Mouse (Mus musculus): ENCODE results near the gene D930048N14Rik. TPM values are rescaled to one million over a fixed set of nuclear protein-coding genes. Genes with fewer than 3 reads are reported as not detected.
A peak's percentile ranks its signal among the peaks of the same experiment; 100 is the strongest.

The D930048N14Rik gene
- polyA plus RNA-seq, 1 experiment from 2014 or later: 5.9 TPM

DNA sequence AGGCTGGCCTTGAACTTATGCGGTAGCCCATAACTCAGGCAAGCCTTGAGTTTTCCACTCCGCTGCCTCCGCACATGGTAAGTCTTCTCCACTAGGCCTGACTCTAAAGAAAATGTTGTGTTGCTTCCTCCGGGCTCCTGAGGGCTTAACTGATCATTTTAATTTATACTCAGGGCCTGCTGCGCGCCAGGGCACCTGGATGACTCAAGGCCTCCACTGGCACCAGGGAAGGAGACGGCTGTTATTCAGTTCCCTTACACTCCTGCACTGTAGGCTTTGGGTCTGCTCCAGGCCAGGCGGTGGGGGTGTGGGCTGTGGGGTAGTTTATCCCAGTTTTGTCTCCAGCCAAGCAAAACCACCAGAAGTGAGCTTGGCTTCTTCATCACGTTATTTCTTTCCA, 22.5 kb downstream of the D930048N14Rik start:
- Histone ChIP-seq H3K9ac (ENCODE audit: low read length) (no peak overlapping the region), H3K4me3 (replicated peaks; ENCODE audit: low read length) (no peak overlapping the region), H3K27ac (ENCODE audit: low read length) (no peak overlapping the region), H3K27me3 (ENCODE audit: control insufficient read depth, insufficient read depth, low read length) (no peaks in the 10 kb centered on the region), H3K4me1 (ENCODE audit: control insufficient read depth, insufficient read depth, low read length) (no peaks in the 10 kb centered on the region), H3K4me2 (ENCODE audit: low read depth, low read length) (no peak overlapping the region), H3K9me3 (replicated peaks; ENCODE audit: control insufficient read depth, low read length) (no peaks in the 10 kb centered on the region), H3K36me3 (ENCODE audit: control insufficient read depth, insufficient read depth, low read length) (no peaks in the 10 kb centered on the region)
- 79% methylated on average over 9 of the region's 9 CpGs for WGBS
- no peak for ATAC-seq (ENCODE audit: insufficient read depth, low FRiP score)

DNA sequence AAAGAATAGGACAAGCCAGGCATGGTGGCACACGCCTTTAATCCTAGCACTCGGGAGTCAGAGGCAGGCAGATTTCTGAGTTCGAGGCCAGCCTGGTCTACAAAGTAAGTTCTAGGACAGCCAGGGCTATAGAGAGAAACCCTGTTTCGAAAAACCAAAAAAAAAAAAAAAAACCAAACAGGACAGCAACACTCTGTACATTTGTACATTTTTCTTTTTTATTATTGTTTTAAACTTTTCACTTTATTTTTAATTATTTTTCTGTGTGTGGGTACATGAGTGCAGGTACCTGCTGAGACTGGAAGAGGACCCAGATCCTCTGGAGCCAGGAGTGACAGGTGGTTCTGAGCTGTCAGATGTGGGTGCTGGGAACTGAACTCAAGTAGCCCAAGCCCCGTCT, 24.6 kb downstream of the D930048N14Rik start:
- Histone ChIP-seq H3K27me3 (ENCODE audit: control insufficient read depth, insufficient read depth, low read length) (no peaks in the 10 kb centered on the region), H3K36me3 (ENCODE audit: control insufficient read depth, insufficient read depth, low read length) (no peaks in the 10 kb centered on the region), H3K27ac (ENCODE audit: low read length) (no peak overlapping the region), H3K4me1 (ENCODE audit: control insufficient read depth, insufficient read depth, low read length) (no peaks in the 10 kb centered on the region), H3K4me3 (replicated peaks; ENCODE audit: low read length) (no peak overlapping the region), H3K4me2 (ENCODE audit: low read depth, low read length) (no peak overlapping the region), H3K9me3 (replicated peaks; ENCODE audit: control insufficient read depth, low read length) (no peaks in the 10 kb centered on the region), H3K9ac (ENCODE audit: low read length) (no peak overlapping the region)
- WGBS: 82% methylated on average over 5 of the region's 5 CpGs
- ATAC-seq (ENCODE audit: insufficient read depth, low FRiP score): no peak

GRCm38 (mm10) chr11:51677737-51678418, 27.1 kb downstream of the D930048N14Rik start:
- no peaks in the 10 kb centered on the region for H3K9me3 ChIP-seq (replicated peaks; ENCODE audit: control insufficient read depth, low read length)
- no peak overlapping the region for H3K9ac ChIP-seq (ENCODE audit: low read length)
- no peak overlapping the region for H3K4me2 ChIP-seq (ENCODE audit: low read depth, low read length)
- H3K36me3 ChIP-seq (ENCODE audit: control insufficient read depth, insufficient read depth, low read length): no peaks in the 10 kb centered on the region
- H3K4me3 ChIP-seq (replicated peaks; ENCODE audit: low read length): no peak overlapping the region
- H3K27ac ChIP-seq (ENCODE audit: low read length): no peak overlapping the region
- ATAC-seq (ENCODE audit: insufficient read depth, low FRiP score): no peak
- 53% methylated on average over 6 of the region's 6 CpGs for WGBS
- H3K4me1 ChIP-seq (ENCODE audit: control insufficient read depth, insufficient read depth, low read length): 0 out of 2 replicates have a peak, but pooled peaks cover 3% of the 10 kb centered on the region
- no peaks in the 10 kb centered on the region for H3K27me3 ChIP-seq (ENCODE audit: control insufficient read depth, insufficient read depth, low read length)

DNA sequence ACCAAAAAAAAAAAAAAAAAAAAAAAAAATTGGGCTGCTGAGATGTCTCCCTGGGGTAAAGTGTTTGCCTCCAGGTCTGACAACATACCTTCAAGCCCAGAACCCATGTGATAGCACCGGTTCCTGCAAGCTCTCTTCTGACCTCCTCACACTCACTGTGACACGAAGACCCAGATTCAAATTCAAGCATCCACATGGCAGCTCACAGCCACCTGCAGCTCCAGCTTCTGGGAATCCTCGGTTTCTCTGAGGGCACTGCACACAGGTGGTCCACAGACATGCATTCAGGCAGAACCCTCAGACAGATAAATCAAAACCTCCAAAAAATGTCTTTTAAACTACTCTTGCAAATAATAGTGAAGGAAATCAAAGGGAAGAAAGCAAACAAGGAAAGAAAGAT, 28.7 kb downstream of the D930048N14Rik start:
- no peak for ATAC-seq (ENCODE audit: insufficient read depth, low FRiP score)
- no peak overlapping the region for H3K27ac ChIP-seq (ENCODE audit: low read length)
- no peak overlapping the region for H3K4me3 ChIP-seq (replicated peaks; ENCODE audit: low read length)
- WGBS: 53% methylated on average over 3 of the region's 3 CpGs
- no peaks in the 10 kb centered on the region for H3K36me3 ChIP-seq (ENCODE audit: control insufficient read depth, insufficient read depth, low read length)
- H3K4me2 ChIP-seq (ENCODE audit: low read depth, low read length): no peak overlapping the region
- H3K9me3 ChIP-seq (replicated peaks; ENCODE audit: control insufficient read depth, low read length): no peaks in the 10 kb centered on the region
- H3K9ac ChIP-seq (ENCODE audit: low read length): no peak overlapping the region
- H3K4me1 ChIP-seq (ENCODE audit: control insufficient read depth, insufficient read depth, low read length): 0 out of 2 replicates have a peak, but pooled peaks cover 3% of the 10 kb centered on the region
- no peaks in the 10 kb centered on the region for H3K27me3 ChIP-seq (ENCODE audit: control insufficient read depth, insufficient read depth, low read length)

- Histone ChIP-seq H3K4me3 (replicated peaks; ENCODE audit: low read length) (no peak overlapping the region), H3K27ac (ENCODE audit: low read length) (no peak overlapping the region), H3K9me3 (replicated peaks; ENCODE audit: control insufficient read depth, low read length) (no peaks in the 10 kb centered on the region), H3K27me3 (ENCODE audit: control insufficient read depth, insufficient read depth, low read length) (no peaks in the 10 kb centered on the region), H3K4me2 (ENCODE audit: low read depth, low read length) (peak overlapping the region; percentile 4; the same call in 1 of the 2 replicates), H3K36me3 (ENCODE audit: control insufficient read depth, insufficient read depth, low read length) (no peaks in the 10 kb centered on the region), H3K9ac (ENCODE audit: low read length) (0 out of 2 replicates have a peak overlapping the region, but pooled peaks have one; percentile 50), H3K4me1 (ENCODE audit: control insufficient read depth, insufficient read depth, low read length) (0 out of 2 replicates have a peak, but pooled peaks cover 3% of the 10 kb centered on the region)
- 36% methylated on average over 13 of the region's 13 CpGs for WGBS
- peak; percentile 50; the same call in 1 of the 2 replicates for ATAC-seq (ENCODE audit: insufficient read depth, low FRiP score)
Measured at GRCm38 (mm10) chr11:51681324-51681975, 30.7 kb downstream of the D930048N14Rik start.

DNA sequence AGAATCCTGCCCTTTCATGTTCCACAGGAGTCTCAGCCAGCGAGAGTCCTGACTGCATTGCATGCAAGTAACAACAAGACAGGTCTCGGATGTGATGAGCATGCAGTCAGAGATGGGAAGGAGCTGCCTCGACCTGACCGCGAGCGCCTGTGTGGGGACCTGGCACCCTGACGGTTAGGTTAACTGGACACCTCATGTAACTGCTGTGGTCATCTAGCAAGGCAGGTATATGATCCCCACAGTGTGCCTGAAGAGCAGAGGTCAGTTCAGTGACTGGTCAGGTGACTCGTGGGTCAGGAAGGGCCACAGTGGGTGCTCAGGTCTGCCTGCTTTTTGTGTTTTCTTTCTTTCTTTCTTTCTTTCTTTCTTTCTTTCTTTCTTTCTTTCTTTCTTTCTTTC, 31.2 kb downstream of the D930048N14Rik start:
- Histone ChIP-seq H3K27ac (ENCODE audit: low read length) (no peak overlapping the region), H3K9me3 (replicated peaks; ENCODE audit: control insufficient read depth, low read length) (no peaks in the 10 kb centered on the region), H3K27me3 (ENCODE audit: control insufficient read depth, insufficient read depth, low read length) (no peaks in the 10 kb centered on the region), H3K4me2 (ENCODE audit: low read depth, low read length) (no peak overlapping the region), H3K36me3 (ENCODE audit: control insufficient read depth, insufficient read depth, low read length) (no peaks in the 10 kb centered on the region), H3K4me3 (replicated peaks; ENCODE audit: low read length) (no peak overlapping the region), H3K4me1 (ENCODE audit: control insufficient read depth, insufficient read depth, low read length) (0 out of 2 replicates have a peak, but pooled peaks cover 3% of the 10 kb centered on the region), H3K9ac (ENCODE audit: low read length) (no peak overlapping the region)
- ATAC-seq (ENCODE audit: insufficient read depth, low FRiP score): no peak
- WGBS: 40% methylated on average over 8 of the region's 8 CpGs

- Histone ChIP-seq H3K36me3 (ENCODE audit: control insufficient read depth, insufficient read depth, low read length) (0 out of 2 replicates have a peak, but pooled peaks cover 5% of the 10 kb centered on the region), H3K9me3 (replicated peaks; ENCODE audit: control insufficient read depth, low read length) (no peaks in the 10 kb centered on the region), H3K4me2 (ENCODE audit: low read depth, low read length) (peak within 1 kb of the TSS; percentile 91), H3K4me1 (ENCODE audit: control insufficient read depth, insufficient read depth, low read length) (peaks cover 9% of the 10 kb centered on the region; the same call in 1 of the 2 replicates), H3K4me3 (replicated peaks; ENCODE audit: low read length) (peak within 1 kb of the TSS; percentile 74), H3K27ac (ENCODE audit: low read length) (peak within 1 kb of the TSS; percentile 100), H3K27me3 (ENCODE audit: control insufficient read depth, insufficient read depth, low read length) (no peaks in the 10 kb centered on the region), H3K9ac (ENCODE audit: low read length) (peak within 1 kb of the TSS; percentile 88)
- under 1% methylated on average over 60 of the region's 60 CpGs for WGBS
- peak; percentile 99 for ATAC-seq (ENCODE audit: insufficient read depth, low FRiP score)
Measured at GRCm38 (mm10) chr11:51688330-51689328, 37.9 kb downstream of the D930048N14Rik start, which contains the start of gene 0610009B22Rik. Gene 0610009B22Rik, minus strand, starts transcription at chr11:51688874.

- Histone ChIP-seq H3K4me2 (ENCODE audit: low read depth, low read length) (peak overlapping the region; percentile 75), H3K4me1 (ENCODE audit: control insufficient read depth, insufficient read depth, low read length) (peaks cover 9% of the 10 kb centered on the region; the same call in 1 of the 2 replicates), H3K4me3 (replicated peaks; ENCODE audit: low read length) (peak overlapping the region; percentile 61), H3K36me3 (ENCODE audit: control insufficient read depth, insufficient read depth, low read length) (0 out of 2 replicates have a peak, but pooled peaks cover 5% of the 10 kb centered on the region), H3K9me3 (replicated peaks; ENCODE audit: control insufficient read depth, low read length) (no peaks in the 10 kb centered on the region), H3K27ac (ENCODE audit: low read length) (peak overlapping the region; percentile 100), H3K27me3 (ENCODE audit: control insufficient read depth, insufficient read depth, low read length) (no peaks in the 10 kb centered on the region), H3K9ac (ENCODE audit: low read length) (peak overlapping the region; percentile 86)
- WGBS: 21% methylated on average over 6 of the region's 6 CpGs
- ATAC-seq (ENCODE audit: insufficient read depth, low FRiP score): no peak
Measured at GRCm38 (mm10) chr11:51689343-51689742, 38.6 kb downstream of the D930048N14Rik start.

All from stomach, embryonic 16.5 days (tissue).